Mouse (Mus musculus): ENCODE measurements around the gene Sh3tc1. TPM values are rescaled to one million over a fixed set of nuclear protein-coding genes. Genes with fewer than 3 reads are reported as not detected.

Gene Sh3tc1
- total and polyA plus RNA-seq, 3 experiments, result 22.2 to 28.0 (median 25.8) TPM

Other genes starting within 250 kb of the Sh3tc1 start
- gene Cpz, start 214.3 kb downstream of the Sh3tc1 start, total RNA-seq (2021), result under 1 TPM; 0.45 to 0.72 TPM
- 5.5 and 5.7 TPM in 2 replicates for gene Cpz, start 214.3 kb downstream of the Sh3tc1 start, polyA plus RNA-seq (2012; rRNA removed)
- 1 to 10 TPM; 4.0 to 6.8 TPM for gene Trmt44, start 164.9 kb downstream of the Sh3tc1 start, total RNA-seq (2021)
- gene Trmt44, start 164.9 kb downstream of the Sh3tc1 start, polyA plus RNA-seq (2012; rRNA removed), result 4.1 and 5.4 TPM in 2 replicates
- gene Acox3, start 156.9 kb downstream of the Sh3tc1 start, total RNA-seq (2021), result 10 to 100 TPM; 56.9 to 62.1 TPM
- 58.2 and 60.7 TPM in 2 replicates for gene Acox3, start 156.9 kb downstream of the Sh3tc1 start, polyA plus RNA-seq (2012; rRNA removed)
- 10 to 100 TPM; 23.8 to 58.0 TPM for gene Htra3, start 60.2 kb downstream of the Sh3tc1 start, total RNA-seq (2021)
- gene Htra3, start 60.2 kb downstream of the Sh3tc1 start, polyA plus RNA-seq (2012; rRNA removed), result 162 and 311 TPM in 2 replicates
- 10 to 100 TPM in 1 of 2 experiments, 1 to 10 TPM in 1; 9.5 to 10.1 TPM for gene Ablim2, start 17.9 kb upstream of the Sh3tc1 start, total RNA-seq (2021)
- gene Ablim2, start 17.9 kb upstream of the Sh3tc1 start, polyA plus RNA-seq (2012; rRNA removed), result 34.8 and 38.2 TPM in 2 replicates
- 10 to 100 TPM; 21.0 to 21.9 TPM for gene Afap1, start 153.3 kb upstream of the Sh3tc1 start, total RNA-seq (2021)
- gene Afap1, start 153.3 kb upstream of the Sh3tc1 start, polyA plus RNA-seq (2012; rRNA removed), result 13.7 TPM in 2 replicates